Mouse (Mus musculus) thymus, adult 2 months (tissue): ENCODE measurements around the gene Prkag1.

ENCODE experiments used
- CTCF ChIP-seq: fragments of 200-500 bp; IDR thresholded peaks from 2 replicates; pipeline ENCODE4 v1.5.1; 2012; ENCODE audit warnings: mild to moderate bottlenecking, control low read depth, low read length, moderate library complexity, borderline replicate concordance; ENCODE audit not compliant: control insufficient read depth, poor library complexity, insufficient read depth; ENCODE audit errors: extremely low read depth
- POLR2A ChIP-seq: fragments of 200-500 bp; IDR thresholded peaks from 2 replicates; pipeline ENCODE4 v1.6.1; 2012; ENCODE audit warnings: mild to moderate bottlenecking, low read length, control low read depth, moderate library complexity; ENCODE audit not compliant: control insufficient read depth, poor library complexity, insufficient read depth; ENCODE audit errors: extremely low read depth

DNA sequence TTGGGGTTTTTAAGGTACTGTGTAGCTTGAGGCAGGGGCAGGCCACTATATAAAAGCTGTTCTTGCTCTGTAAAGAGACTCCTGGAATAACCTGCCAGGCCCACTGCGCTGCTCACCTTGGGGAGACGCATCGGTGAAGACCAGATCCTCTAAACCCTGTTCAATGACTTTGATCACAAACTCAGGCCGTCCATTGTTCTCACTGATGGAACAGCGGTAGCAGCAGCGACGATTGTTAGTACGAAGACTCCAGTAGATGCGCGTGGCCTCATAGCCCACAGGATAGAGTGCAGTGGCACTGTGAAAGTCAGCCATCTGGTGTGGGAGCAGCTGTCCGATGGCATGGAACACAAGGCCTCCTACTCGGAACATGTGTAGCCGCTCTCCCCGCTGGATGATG, 7.8 kb upstream of the Prkag1 start:
- TF ChIP-seq CTCF (no peak), POLR2A (no peak)
